Mouse (Mus musculus): ENCODE measurements at regions not wholly inside any gene's neighbourhood (a gene's known extent, or its start where the extent isn't known, plus 50 kb on each side); places are given as distances from the start of the nearest gene placed in this dataset.

- no peak for DNase-seq
Measured at GRCm38 (mm10) chr11:22620912-22621705, 109.2 kb downstream of the Tmem17 start.

GRCm38 (mm10) chr11:22621868-22622267, 110.0 kb downstream of the Tmem17 start:
- no peak for DNase-seq

GRCm38 (mm10) chr11:22622496-22622997, 110.7 kb downstream of the Tmem17 start:
- DNase-seq, result no peak

- no peak for DNase-seq
Measured at GRCm38 (mm10) chr11:22626407-22626806, 114.5 kb downstream of the Tmem17 start.

- DNase-seq, result no peak
Measured at GRCm38 (mm10) chr11:22628497-22628896, 116.6 kb downstream of the Tmem17 start.

GRCm38 (mm10) chr11:22628979-22629378, 117.1 kb downstream of the Tmem17 start:
- DNase-seq, result no peak

GRCm38 (mm10) chr11:22629581-22629980, 117.7 kb downstream of the Tmem17 start:
- no peak for DNase-seq

GRCm38 (mm10) chr11:22629991-22630390, 118.1 kb downstream of the Tmem17 start:
- no peak for DNase-seq

GRCm38 (mm10) chr11:22630982-22631381, 119.1 kb downstream of the Tmem17 start:
- DNase-seq, result no peak

- DNase-seq, result no peak
Measured at GRCm38 (mm10) chr11:22631606-22632313, 119.9 kb downstream of the Tmem17 start.

GRCm38 (mm10) chr11:22632314-22632700, 120.4 kb downstream of the Tmem17 start:
- DNase-seq, result no peak

GRCm38 (mm10) chr11:22632988-22633387, 121.1 kb downstream of the Tmem17 start:
- DNase-seq, result no peak

- DNase-seq, result no peak
Measured at GRCm38 (mm10) chr11:22633961-22634360, 122.1 kb downstream of the Tmem17 start.

GRCm38 (mm10) chr11:22635021-22635420, 123.1 kb downstream of the Tmem17 start:
- no peak for DNase-seq

GRCm38 (mm10) chr11:22636321-22636720, 124.4 kb downstream of the Tmem17 start:
- DNase-seq, result no peak

- DNase-seq, result no peak
Measured at GRCm38 (mm10) chr11:22636761-22637557, 125.1 kb downstream of the Tmem17 start.

GRCm38 (mm10) chr11:22638171-22638570, 126.3 kb downstream of the Tmem17 start:
- no peak for DNase-seq

- no peak for DNase-seq
Measured at GRCm38 (mm10) chr11:22638700-22639099, 126.8 kb downstream of the Tmem17 start.

GRCm38 (mm10) chr11:22640371-22640990, 128.6 kb downstream of the Tmem17 start:
- no peak for DNase-seq

- DNase-seq, result no peak
Measured at GRCm38 (mm10) chr11:22641450-22641849, 129.6 kb downstream of the Tmem17 start.

- no peak for DNase-seq
Measured at GRCm38 (mm10) chr11:22644010-22644625, 132.2 kb downstream of the Tmem17 start.

GRCm38 (mm10) chr11:22644877-22645276, 133.0 kb downstream of the Tmem17 start:
- DNase-seq, result no peak
